Mouse (Mus musculus): ENCODE measurements around the gene Mgrn1.

Mgrn1 gene

GRCm38 (mm10) chr16:4909745-4910144 lies 23.7 kb downstream of the Mgrn1 start:
- DNase-seq = no peak

- no peak for DNase-seq
Observed at GRCm38 (mm10) chr16:4910758-4911157, 24.7 kb downstream of the Mgrn1 start.

DNA sequence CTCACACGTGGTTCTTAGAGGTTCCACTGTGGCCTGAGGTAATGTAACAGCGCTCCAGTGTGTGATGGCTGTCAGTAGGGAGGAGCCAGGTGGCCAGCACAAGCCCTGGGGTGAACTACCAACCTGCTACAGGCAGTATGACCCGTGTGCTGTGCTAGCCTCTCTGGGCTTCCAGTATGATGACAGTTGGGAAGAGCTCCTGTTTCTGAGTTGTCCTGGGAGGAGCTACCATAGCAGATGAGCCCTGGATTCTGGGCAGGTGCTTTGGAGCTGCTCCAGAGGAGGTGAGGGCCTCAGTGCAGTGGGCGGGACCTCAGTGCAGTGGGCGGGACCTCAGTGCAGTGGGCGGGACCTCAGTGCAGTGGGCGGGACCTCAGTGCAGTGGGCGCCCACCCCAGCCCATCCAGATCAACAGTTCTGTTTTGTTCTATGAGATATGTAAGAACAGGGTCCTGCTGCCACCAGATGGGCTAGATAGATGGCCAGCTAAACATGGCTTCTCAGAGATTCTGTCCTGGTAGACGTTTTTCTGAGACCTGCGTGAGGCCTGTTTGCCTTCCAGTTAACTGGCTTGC lies 26.1 kb downstream of the Mgrn1 start:
- no peak for DNase-seq

DNA sequence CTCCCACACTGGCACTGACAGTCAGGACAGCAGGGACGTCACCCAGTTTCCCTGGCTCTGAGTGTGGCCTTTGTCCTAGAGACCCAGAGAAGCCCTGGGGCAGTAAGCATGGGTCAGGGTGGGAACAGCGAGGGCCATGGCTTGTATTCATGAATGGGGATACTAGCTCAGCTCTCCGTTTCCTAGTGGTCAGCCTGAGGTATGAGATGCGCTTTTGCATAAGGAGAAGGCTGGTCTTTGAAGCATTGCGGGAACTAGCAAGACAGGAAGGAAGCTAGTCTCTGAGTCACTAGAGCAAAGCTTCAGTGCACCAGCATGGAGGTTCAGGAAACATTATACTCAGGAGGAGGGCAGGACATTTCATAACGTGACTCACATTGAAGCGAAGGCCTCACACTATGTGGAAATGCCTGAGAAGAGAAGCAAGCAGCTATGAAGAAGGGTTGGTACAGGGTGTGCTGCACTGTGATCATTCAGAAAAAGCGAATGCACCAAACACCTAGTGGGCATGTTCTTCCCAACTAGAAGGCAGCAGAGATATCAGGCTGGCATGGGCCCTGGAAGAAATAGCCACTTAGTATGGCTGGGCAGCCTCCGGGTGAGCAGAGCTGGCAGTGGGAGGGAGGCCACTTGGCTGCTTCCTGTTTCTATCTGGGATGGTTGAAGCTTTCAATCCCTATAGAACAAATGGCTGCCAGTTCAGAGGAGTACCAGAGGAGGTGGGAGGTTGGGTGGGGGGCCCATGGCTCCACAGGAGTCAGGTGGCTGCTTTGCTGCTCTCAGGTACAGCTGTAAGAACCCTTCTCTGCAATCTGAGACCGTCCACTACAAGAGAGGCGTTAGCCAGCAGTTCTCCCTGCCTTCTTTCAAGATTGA lies 27.1 kb downstream of the Mgrn1 start:
- DNase-seq = no peak

- peak; percentile 90 for DNase-seq
Observed at GRCm38 (mm10) chr16:4913783-4914735, 28.0 kb downstream of the Mgrn1 start.

DNA sequence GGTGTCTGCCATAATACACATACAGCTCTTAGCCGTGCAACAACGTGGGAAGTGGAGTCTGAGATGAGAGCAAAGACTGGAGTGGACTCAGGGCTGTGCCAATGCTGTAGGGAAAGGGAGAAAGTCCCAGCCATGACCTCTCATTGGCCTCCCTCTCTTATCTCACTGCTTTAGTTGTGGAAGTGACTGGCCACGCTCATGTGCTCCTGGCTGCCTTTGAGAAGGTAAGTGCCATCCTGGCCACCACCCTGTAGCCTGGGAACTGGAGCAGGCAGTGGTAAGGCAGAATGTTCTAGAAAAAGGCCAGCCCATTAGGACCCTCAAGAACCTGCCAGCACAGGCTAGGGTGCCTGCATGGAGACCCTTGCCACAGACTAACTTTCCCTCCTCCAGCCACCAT lies 29.9 kb downstream of the Mgrn1 start:
- no peak for DNase-seq

DNA sequence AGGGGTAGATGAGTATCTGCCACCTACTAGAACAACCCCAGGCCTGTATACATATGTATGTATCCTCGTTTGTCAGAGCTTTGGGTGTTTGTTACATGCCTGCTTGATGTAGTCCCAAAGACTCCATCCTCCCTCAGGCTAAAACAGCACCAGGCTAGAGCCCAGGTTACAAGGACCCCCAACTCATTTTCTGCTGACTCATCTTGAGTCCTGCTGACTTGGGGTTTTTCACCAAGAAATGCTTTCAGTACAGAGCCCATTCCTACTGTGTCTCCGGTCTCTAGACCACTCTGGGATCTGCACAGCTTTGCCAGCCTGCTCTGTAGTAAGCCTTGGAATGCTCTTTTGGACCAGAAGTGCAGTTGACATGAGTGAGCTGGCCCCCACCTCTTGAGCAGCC lies 30.6 kb downstream of the Mgrn1 start:
- no peak for DNase-seq

DNA sequence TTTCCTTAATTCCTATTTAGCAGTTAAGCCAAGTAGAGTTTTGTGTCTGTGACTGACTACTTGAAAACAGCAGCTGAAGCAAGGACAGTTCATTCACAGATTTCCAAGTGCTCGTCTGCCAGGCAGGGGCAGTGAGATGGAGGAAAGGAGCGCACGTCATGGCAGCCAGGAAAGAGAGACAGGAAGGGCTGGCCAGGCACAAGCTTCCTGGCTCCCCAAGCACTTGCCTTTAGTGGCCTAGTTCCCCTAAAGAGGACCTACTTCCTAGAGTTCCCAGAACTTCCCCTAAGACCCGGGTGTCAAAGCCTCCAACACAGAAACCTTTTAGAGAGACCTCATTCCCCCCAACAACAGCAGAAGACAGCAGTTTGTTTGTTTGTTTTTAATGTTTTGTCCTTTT lies 34.5 kb downstream of the Mgrn1 start:
- no peak for DNase-seq

GRCm38 (mm10) chr16:4922481-4922880 lies 36.4 kb downstream of the Mgrn1 start:
- no peak for DNase-seq

- no peak for DNase-seq
Observed at GRCm38 (mm10) chr16:4923996-4924395, 37.9 kb downstream of the Mgrn1 start.

- no peak for DNase-seq
Observed at GRCm38 (mm10) chr16:4927967-4928366, 41.9 kb downstream of the Mgrn1 start.

DNA sequence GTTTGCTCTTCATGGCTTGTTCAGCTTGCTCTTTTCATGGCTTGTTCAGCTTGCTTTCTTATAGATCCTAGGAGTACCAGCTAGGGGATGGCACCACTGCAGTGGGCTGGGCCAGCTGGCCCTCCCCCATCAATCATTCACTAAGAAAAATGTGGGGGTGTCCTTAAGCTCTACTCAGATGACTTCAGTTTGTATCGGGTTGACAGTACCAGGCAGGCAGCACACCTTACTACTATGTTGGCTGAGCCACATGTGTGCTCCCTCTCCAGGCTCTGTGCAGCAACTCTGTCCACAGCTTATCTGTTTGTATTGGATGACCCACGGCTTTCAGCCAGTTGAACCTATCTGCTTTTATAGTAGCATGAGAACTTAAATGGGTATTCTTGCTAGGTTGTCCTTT lies 42.4 kb downstream of the Mgrn1 start:
- no peak for DNase-seq

DNA sequence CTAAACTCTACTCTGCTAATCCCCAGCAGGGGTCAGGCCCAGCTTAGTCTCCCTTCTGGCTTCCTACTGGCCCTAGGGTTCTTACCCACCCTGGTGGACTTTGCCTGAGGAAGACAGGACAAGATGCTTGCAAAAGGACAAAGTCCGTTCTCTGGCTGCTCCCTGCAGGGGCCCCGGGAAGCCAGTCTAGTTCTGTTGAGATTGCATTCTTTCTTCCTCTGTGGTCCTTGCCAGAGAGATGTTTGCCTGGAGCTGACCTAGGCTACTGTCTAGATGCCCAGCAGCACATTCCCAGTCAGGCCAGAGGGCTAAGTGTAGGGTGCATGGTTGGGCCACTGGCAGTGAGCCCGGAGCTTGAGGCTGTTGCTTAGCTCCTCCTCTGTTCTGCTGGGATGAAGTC lies 46.4 kb downstream of the Mgrn1 start:
- DNase-seq = no peak

DNA sequence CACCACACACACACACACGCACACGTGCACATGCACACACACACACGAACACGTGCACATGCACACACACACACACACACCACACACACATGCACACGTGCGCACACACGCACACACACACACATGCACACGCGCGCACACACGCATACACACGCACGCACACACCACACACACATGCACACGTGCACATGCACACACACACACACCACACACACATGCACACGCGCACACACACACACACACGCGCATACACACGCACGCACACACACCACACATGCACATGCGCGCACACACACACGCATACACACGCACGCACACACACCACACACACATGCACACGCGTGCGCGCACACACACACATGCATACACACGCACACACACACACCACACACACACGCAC lies 49.4 kb downstream of the Mgrn1 start:
- no peak for DNase-seq

- no peak for DNase-seq
Observed at GRCm38 (mm10) chr16:4935931-4936703, 50.1 kb downstream of the Mgrn1 start.

DNA sequence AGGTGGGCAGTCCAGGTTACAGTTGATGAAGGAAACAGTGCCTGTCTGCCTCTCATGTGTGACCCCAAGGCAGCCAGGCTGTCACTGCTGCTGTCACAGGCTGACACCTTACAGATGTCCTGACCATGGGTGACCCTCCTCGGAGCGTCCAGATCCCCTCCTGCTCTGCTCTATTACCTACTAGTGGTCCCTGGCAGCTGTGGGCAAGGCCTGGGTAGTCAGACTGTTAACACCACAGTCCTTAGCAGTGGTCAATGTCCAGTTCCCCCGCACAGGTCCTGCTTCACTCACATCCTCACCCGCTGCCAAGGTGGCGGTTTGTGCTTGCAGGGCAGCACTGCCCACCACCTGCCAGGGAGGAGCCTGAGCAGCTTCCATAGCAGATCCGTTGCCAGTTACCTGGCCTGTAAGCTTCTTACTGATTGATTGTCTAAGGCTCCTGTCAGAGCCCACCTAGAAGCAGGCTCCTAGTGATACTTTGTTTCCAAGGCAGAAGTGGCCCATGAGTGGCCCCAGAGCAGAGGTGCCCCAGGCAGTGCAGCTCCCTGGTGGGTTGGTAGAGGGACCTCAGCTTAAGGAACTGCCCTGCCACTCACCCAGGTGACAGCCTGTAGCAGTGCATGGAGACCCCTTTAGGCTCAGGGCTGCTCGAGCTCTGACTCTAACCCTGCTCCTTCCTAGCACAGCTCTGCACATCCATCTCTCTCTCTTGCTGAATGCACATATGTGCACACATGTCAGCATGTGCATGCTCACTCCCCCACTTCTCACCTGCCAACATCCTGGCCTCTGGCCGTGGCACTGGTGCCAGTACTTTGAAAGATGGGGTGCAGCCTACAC lies 51.5 kb downstream of the Mgrn1 start:
- DNase-seq = no peak

- no peak for DNase-seq
Observed at GRCm38 (mm10) chr16:4938461-4938860, 52.4 kb downstream of the Mgrn1 start, which contains the start of gene Nudt16l1. Gene Nudt16l1, plus strand, starts transcription at chr16:4938761.

DNA sequence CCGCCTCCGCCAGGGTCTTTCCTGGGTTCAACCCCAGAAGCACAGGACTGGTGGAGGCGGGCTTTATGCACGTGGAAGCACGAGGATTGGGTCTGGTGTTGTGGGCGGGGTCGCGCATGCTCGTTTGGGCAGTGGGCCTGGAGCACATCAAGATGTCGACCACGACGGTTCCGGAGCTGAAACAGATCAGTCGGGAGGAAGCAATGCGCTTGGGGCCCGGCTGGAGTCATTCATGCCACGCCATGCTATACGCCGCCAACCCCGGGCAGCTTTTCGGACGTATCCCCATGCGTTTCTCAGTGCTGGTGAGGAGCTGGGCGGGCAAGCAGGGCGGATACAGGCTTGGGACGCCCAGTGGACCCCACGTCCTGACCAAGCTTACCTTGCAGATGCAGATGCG lies 52.9 kb downstream of the Mgrn1 start:
- DNase-seq = peak; percentile 96

DNA sequence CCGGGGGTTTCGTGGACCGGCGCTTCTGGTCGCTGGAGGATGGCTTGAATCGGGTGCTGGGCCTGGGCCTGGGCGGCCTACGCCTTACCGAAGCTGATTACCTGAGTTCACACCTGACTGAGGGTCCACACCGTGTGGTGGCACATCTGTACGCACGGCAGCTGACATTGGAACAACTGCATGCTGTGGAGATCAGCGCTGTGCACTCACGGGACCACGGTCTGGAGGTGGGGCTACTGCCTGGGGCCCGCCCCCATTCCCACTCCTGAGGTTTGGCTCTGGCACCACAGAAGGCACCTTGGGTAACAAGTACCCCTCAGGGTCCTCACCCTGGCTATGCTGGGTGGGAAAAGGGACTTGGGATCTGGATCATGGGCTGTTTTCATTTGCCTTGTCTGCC lies 53.4 kb downstream of the Mgrn1 start:
- peak; percentile 62 for DNase-seq

- DNase-seq = no peak
Observed at GRCm38 (mm10) chr16:4940311-4940850, 54.3 kb downstream of the Mgrn1 start.

GRCm38 (mm10) chr16:4941016-4941415 lies 55.0 kb downstream of the Mgrn1 start:
- DNase-seq = no peak
